Mouse (Mus musculus): Measurements from ENCODE around the gene Pdzrn4. TPM values are rescaled to one million over a fixed set of nuclear protein-coding genes. Genes with fewer than 3 reads are reported as not detected.

Gene Pdzrn4
- polyA plus RNA-seq, 1 experiment from 2014 or later, result 24.0 TPM

DNA sequence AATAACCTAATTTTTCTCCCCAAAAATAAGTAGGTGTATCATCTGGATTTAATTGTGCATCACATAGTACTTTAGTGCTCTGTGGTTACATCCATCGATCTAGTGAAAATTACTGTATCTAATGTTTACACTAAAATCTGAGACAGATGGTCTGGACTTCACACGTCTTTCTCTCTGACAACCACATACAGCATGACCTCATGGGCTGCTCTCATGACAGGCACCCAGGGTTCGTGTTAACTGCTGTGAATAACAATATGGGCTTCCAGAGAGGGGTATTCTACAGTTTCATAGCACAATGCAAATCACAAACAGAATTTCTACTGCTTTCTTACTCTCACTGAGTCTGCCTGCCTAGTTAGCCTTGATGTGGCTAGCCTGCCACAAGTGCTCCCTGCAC lies 20.4 kb downstream of the Pdzrn4 start:
- 42% methylated on average over 3 of the region's 3 CpGs for WGBS
- no peak overlapping the region for H3K4me2 ChIP-seq
- H3K4me3 ChIP-seq, result no peak overlapping the region
- H3K27ac ChIP-seq (replicated peaks), result no peak overlapping the region
- peaks cover 14% of the 10 kb centered on the region for H3K4me1 ChIP-seq (replicated peaks)
- no peaks in the 10 kb centered on the region for H3K9me3 ChIP-seq
- H3K27me3 ChIP-seq, result no peaks in the 10 kb centered on the region
- no peaks in the 10 kb centered on the region for H3K36me3 ChIP-seq
- no peak overlapping the region for H3K9ac ChIP-seq
- no peak for ATAC-seq (ENCODE audit: low read depth)

DNA sequence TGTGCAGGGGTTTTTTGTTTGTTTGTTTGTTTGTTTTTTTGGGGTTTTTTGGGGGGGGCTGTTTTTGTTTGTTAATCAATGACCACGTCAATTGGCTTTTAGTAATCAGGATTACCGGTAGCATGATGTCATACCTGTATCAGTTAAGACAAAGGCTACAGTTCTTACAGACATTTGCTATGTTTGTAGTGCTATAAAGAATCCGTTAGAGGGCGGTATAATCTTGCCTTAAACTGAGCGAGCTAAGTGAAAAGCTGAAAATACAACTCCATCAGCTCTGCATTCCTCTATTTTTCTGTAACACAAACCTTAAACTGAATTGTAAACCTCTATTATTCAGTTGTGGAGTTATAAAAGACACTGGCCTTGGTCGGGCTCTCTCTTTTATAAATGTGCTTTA lies 37.9 kb downstream of the Pdzrn4 start:
- H3K9ac ChIP-seq, result no peak overlapping the region
- H3K4me2 ChIP-seq, result no peak overlapping the region
- H3K27ac ChIP-seq (replicated peaks), result no peak overlapping the region
- H3K4me1 ChIP-seq (replicated peaks), result peaks cover 10% of the 10 kb centered on the region; the same call in 1 of the 2 replicates
- no peak for ATAC-seq (ENCODE audit: low read depth)
- H3K4me3 ChIP-seq, result no peak overlapping the region
- no peaks in the 10 kb centered on the region for H3K9me3 ChIP-seq
- H3K27me3 ChIP-seq, result no peaks in the 10 kb centered on the region
- H3K36me3 ChIP-seq, result no peaks in the 10 kb centered on the region
- WGBS, result 6% methylated on average over 6 of the region's 6 CpGs

DNA sequence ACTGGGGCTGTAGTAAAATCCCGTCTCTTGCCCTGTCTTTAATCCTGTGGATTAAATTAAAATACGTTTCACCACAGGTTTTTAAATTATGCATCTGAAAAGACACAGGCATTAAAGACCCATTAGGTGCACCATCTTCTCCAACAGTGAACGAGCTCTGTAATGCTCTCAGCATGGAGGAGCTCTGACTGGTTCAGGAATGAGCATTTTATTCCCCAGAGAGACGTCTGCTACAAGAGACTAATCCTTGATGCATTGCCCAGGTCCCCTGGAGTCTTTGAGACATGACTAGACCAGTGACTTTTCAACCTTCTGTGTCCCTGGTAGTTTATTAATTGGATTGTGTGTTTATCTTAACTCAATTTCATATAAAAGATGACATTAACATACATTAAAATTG lies 38.6 kb downstream of the Pdzrn4 start:
- no peak overlapping the region for H3K4me2 ChIP-seq
- no peaks in the 10 kb centered on the region for H3K27me3 ChIP-seq
- no peak overlapping the region for H3K4me3 ChIP-seq
- 27% methylated on average over 4 of the region's 4 CpGs for WGBS
- no peak overlapping the region for H3K27ac ChIP-seq (replicated peaks)
- H3K9ac ChIP-seq, result no peak overlapping the region
- no peaks in the 10 kb centered on the region for H3K9me3 ChIP-seq
- H3K4me1 ChIP-seq (replicated peaks), result peaks cover 10% of the 10 kb centered on the region; the same call in 1 of the 2 replicates
- ATAC-seq (ENCODE audit: low read depth), result no peak
- no peaks in the 10 kb centered on the region for H3K36me3 ChIP-seq

DNA sequence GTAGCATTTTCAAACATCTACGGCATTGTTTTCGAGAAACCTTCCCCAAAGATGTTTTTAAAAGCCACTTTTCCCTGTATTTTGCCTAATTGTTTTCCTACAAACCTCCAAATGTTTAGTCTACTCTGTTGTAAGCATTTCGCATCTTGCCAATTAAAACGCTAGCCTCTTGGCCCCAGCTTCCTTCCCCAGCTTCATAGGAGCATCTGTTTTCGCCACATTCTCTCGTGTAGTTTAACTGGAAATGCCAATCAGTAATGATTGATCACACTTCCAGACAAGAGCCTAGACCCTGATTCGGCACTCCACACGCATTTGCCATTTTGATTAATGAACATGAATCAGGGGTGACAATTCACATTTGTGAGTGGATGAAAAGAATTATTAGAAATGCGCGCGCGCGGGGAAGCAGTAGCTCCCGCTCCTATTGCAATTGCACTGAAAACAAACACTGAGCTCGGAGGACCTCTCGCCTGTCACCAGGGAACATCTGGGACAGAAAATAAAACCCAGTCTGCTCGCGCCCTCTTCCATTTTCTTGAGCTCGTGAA lies 45.0 kb downstream of the Pdzrn4 start:
- H3K36me3 ChIP-seq, result no peaks in the 10 kb centered on the region
- H3K4me3 ChIP-seq, result no peak overlapping the region
- no peak overlapping the region for H3K9ac ChIP-seq
- no peak for ATAC-seq (ENCODE audit: low read depth)
- no peaks in the 10 kb centered on the region for H3K27me3 ChIP-seq
- peaks cover 7% of the 10 kb centered on the region; the same call in 1 of the 2 replicates for H3K4me1 ChIP-seq (replicated peaks)
- WGBS, result 47% methylated on average over 19 of the region's 19 CpGs
- H3K4me2 ChIP-seq, result peak overlapping the region; percentile 37
- H3K27ac ChIP-seq (replicated peaks), result no peak overlapping the region
- no peaks in the 10 kb centered on the region for H3K9me3 ChIP-seq

DNA sequence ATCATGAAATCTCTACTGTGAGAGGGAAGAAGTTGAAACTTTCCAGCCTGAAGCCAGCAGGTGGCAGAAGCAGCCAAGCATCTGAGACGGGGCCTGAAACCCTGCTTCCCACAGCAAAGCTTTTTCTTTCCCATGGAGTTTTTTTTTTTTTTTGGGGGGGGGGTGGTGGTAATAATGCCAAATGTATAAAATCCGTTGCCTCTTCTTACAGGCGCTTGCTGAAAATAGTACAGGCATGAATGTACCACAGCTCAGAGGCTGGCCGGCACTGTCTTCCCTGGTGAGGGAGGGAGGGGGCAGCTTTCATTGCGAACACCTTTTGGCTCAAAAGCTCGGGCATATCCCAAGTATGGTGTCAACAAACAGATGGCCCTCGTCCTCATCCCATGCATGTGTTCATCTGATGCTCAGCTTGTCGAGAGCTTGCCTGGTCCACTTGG lies 51.0 kb downstream of the Pdzrn4 start:
- H3K4me2 ChIP-seq, result no peak overlapping the region
- ATAC-seq (ENCODE audit: low read depth), result no peak
- no peaks in the 10 kb centered on the region for H3K36me3 ChIP-seq
- H3K27ac ChIP-seq (replicated peaks), result no peak overlapping the region
- H3K9ac ChIP-seq, result no peak overlapping the region
- no peak overlapping the region for H3K4me3 ChIP-seq
- no peaks in the 10 kb centered on the region for H3K9me3 ChIP-seq
- peaks cover 18% of the 10 kb centered on the region for H3K4me1 ChIP-seq (replicated peaks)
- 53% methylated on average over 8 of the region's 8 CpGs for WGBS
- H3K27me3 ChIP-seq, result no peaks in the 10 kb centered on the region

DNA sequence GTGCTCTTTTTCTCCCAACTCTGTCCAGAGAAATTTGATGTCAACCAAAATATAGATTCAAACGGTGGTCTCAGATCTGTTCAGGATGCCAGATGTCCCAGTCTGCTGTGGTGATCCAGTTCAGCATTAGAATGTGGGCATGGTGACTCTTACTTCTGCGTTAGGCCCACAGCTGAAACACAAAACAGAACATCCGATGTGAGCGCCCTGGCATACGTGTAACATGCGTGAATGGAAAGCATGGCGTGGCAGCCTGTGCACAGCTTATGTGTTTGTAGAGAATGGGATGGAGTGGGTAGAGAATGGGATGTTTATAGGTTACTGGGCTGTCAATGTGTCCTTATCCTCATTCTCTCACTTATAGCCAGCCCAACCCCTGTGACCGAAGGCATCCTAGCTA lies 52.4 kb downstream of the Pdzrn4 start:
- H3K27me3 ChIP-seq, result no peaks in the 10 kb centered on the region
- no peak overlapping the region for H3K4me2 ChIP-seq
- no peak for ATAC-seq (ENCODE audit: low read depth)
- H3K4me1 ChIP-seq (replicated peaks), result peaks cover 22% of the 10 kb centered on the region
- H3K9ac ChIP-seq, result no peak overlapping the region
- H3K4me3 ChIP-seq, result no peak overlapping the region
- WGBS, result 92% methylated on average over 8 of the region's 8 CpGs
- no peak overlapping the region for H3K27ac ChIP-seq (replicated peaks)
- H3K9me3 ChIP-seq, result no peaks in the 10 kb centered on the region
- no peaks in the 10 kb centered on the region for H3K36me3 ChIP-seq

DNA sequence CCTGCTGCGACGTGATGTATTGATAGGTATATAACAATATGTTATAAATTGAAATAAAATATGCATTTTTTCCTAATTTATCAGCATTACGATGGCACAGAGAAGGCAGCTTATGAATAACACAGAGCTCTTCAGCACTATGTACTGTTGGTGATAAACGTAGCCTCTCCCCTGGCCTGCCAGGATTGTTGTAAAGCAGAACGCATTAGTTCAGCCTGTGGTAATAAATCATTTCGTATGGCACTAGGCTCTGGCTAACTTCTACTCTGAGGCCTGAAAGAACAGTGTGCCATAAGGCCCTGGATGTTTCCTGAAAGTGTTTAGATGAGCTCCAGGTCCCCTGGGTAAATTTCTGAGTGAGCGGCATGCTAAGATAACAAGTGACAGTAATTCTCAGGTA lies 55.9 kb downstream of the Pdzrn4 start:
- Histone ChIP-seq H3K4me3 (no peak overlapping the region), H3K27ac (replicated peaks) (0 out of 2 replicates have a peak overlapping the region, but pooled peaks have one; percentile 57), H3K36me3 (no peaks in the 10 kb centered on the region), H3K4me1 (replicated peaks) (peaks cover 22% of the 10 kb centered on the region), H3K9ac (no peak overlapping the region), H3K4me2 (no peak overlapping the region), H3K9me3 (no peaks in the 10 kb centered on the region), H3K27me3 (no peaks in the 10 kb centered on the region)
- ATAC-seq (ENCODE audit: low read depth), result no peak
- 40% methylated on average over 7 of the region's 7 CpGs for WGBS

DNA sequence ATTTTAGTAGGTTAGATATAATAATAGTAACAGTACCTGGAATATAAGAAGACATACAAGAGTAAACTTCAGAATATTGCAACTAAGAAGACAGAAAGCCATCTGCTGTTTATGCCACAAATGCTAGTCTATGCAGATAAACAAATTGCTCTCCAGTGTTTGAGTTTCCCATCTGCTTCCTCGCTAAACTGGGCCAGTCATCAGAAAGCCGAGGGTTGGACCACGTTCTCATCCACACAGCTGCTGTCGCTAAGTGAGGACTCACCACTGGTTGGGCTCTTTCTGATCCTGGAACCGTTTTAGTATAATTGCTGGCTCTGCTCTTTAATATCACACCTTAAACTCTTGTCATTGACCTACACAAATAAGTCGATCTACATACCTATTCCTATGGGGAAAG lies 85.5 kb downstream of the Pdzrn4 start:
- no peaks in the 10 kb centered on the region for H3K9me3 ChIP-seq
- no peak overlapping the region for H3K4me3 ChIP-seq
- H3K36me3 ChIP-seq, result no peaks in the 10 kb centered on the region
- no peak overlapping the region for H3K4me2 ChIP-seq
- WGBS, result 83% methylated on average over 6 of the region's 6 CpGs
- H3K4me1 ChIP-seq (replicated peaks), result no peaks in the 10 kb centered on the region
- H3K9ac ChIP-seq, result no peak overlapping the region
- H3K27ac ChIP-seq (replicated peaks), result no peak overlapping the region
- H3K27me3 ChIP-seq, result no peaks in the 10 kb centered on the region
- no peak for ATAC-seq (ENCODE audit: low read depth)

DNA sequence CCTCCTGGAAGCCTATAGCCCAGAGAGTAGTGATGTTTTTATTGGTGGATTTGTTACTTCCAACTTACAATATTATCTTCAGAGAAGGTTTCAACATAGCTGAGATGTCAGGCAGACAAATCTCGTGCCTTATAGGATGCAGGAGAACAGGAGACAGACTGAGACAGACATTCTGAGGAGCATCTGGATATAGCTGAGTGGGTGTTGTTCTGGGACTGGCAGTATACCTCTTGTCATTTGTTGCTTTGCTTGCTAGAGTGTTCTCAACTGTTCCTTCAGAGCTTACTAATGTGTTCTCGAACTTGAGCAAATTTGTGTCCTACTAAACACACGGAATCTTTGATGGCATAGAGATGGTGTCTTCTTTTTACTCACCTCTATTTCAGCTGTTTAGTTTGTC lies 94.7 kb downstream of the Pdzrn4 start:
- Histone ChIP-seq H3K9ac (no peak overlapping the region), H3K27me3 (no peaks in the 10 kb centered on the region), H3K4me2 (no peak overlapping the region), H3K9me3 (no peaks in the 10 kb centered on the region), H3K4me1 (replicated peaks) (no peaks in the 10 kb centered on the region), H3K4me3 (no peak overlapping the region), H3K27ac (replicated peaks) (no peak overlapping the region), H3K36me3 (no peaks in the 10 kb centered on the region)
- no peak for ATAC-seq (ENCODE audit: low read depth)
- WGBS, result 87% methylated on average over 3 of the region's 3 CpGs

DNA sequence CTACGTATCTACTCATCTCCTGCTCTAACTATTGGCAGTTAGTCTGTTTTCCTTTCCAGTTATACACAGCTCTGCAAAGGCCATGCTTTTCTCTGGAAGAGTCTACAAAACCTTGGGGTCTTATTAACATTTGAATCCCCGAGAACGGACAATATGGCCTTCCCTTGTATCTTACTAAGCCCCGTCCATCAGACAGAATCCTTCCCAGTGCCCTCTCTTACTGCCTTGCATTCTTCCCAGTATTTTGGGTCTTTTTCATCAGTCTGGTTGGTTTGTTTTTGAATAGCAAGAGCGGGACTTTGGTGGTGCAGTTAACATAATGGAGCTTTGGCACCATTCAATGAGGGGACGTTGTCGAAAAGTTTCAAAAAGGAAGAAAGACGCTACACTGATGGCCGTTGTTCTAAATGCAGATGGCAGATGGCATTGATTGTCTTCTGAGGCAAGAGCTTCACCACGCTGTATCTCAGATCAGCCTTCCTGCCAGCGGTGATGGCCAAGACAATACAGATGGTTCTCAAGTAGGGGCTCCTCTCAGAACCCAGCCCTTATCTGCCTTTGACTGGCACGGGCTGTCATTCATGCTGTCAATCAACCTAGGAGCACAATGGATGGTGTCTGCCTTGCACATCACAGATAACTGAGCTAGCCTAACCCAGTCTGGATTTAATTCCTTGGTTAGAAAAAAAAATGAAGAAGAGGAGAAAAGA lies 98.9 kb downstream of the Pdzrn4 start:
- H3K27me3 ChIP-seq, result no peaks in the 10 kb centered on the region
- 85% methylated on average over 12 of the region's 12 CpGs for whole genome bisulfite sequencing
- no peak for ATAC-seq (ENCODE audit: low read depth)
- H3K9ac ChIP-seq, result no peak overlapping the region
- H3K27ac ChIP-seq (replicated peaks), result no peak overlapping the region
- no peaks in the 10 kb centered on the region for H3K36me3 ChIP-seq
- no peak overlapping the region for H3K4me2 ChIP-seq
- H3K4me3 ChIP-seq, result no peak overlapping the region
- H3K4me1 ChIP-seq (replicated peaks), result peaks cover 8% of the 10 kb centered on the region
- H3K9me3 ChIP-seq, result no peaks in the 10 kb centered on the region

DNA sequence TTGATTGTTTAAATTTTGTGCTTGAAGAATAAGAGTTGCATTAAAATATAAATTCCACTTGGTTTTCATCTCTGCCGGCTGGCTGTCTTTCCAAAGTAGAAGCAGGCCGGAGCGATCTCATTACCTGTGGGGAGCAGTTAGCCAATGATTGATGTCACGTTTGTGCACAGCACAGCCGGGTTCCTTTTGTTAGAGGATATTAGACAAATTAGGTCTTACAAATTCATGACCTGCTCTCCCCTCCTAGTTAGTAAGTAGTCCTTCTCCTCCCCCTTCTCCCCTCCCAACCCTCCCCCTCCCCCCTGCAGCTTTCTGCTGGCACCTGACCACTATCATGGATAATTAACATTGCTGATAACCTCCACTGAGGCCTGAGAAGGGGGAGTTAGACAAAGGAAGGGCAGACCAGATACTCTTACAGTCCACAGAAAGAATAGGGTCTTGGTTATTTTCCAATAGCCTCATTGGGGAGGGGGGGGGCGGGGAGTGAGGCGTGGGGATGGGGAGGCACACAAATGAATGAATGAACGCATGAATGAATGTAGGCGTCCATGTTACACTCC lies 103.7 kb downstream of the Pdzrn4 start:
- Histone ChIP-seq H3K27ac (replicated peaks) (no peak overlapping the region; the same call in 1 of the 2 replicates), H3K27me3 (no peaks in the 10 kb centered on the region), H3K4me3 (no peak overlapping the region), H3K9me3 (no peaks in the 10 kb centered on the region), H3K36me3 (no peaks in the 10 kb centered on the region), H3K9ac (no peak overlapping the region), H3K4me1 (replicated peaks) (peaks cover 9% of the 10 kb centered on the region), H3K4me2 (no peak overlapping the region)
- peak; percentile 56; the same call in 1 of the 2 replicates for ATAC-seq (ENCODE audit: low read depth)
- WGBS, result 38% methylated on average over 9 of the region's 9 CpGs

DNA sequence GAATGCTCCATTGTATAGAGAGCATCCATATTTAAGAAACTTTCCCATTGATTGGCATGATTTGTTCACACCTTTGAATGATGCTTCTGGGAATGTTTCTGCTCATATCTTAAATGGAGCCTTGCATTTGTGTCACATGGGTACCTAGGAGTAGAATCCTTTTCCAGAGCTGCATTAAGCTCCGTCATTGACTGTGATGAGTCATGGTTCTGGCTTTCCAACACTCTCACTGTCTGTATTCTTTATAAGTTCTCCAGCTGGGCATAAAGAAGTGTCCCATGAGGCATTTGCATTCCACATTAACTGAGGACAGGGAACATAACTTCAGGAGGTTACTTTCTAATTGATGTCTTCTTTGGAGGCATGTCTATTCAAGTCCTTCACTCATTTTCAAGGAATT lies 106.1 kb downstream of the Pdzrn4 start:
- Histone ChIP-seq H3K36me3 (no peaks in the 10 kb centered on the region), H3K9ac (no peak overlapping the region), H3K4me1 (replicated peaks) (peaks cover 9% of the 10 kb centered on the region), H3K27me3 (no peaks in the 10 kb centered on the region), H3K9me3 (no peaks in the 10 kb centered on the region), H3K4me3 (no peak overlapping the region), H3K27ac (replicated peaks) (no peak overlapping the region), H3K4me2 (no peak overlapping the region)
- WGBS, result 85% methylated on average over 1 of the region's 1 CpGs
- ATAC-seq (ENCODE audit: low read depth), result no peak
